Mouse (Mus musculus) heart, embryonic 10.5 days (tissue): ENCODE measurements around the gene G6pc. TPM values are rescaled to one million over a fixed set of nuclear protein-coding genes. Genes with fewer than 3 reads are reported as not detected.

Experiments used
- DNase-seq: peaks from one replicate; pipeline ENCODE4 v3.0.0-alpha.2; 2017; ENCODE audit warnings: low spot score
- H3K27ac ChIP-seq: fragments of 300-500 bp; sonication (generic); 2 replicates; pipeline ENCODE4 v1.5.1; 2016; ENCODE audit warnings: mild to moderate bottlenecking
- H3K27me3 ChIP-seq: fragments of 300-500 bp; sonication (generic); 2 replicates; pipeline ENCODE4 v1.6.1; 2016; ENCODE audit warnings: mild to moderate bottlenecking; ENCODE audit not compliant: poor library complexity, insufficient read depth, severe bottlenecking
- H3K36me3 ChIP-seq: fragments of 300-500 bp; sonication (generic); 2 replicates; pipeline ENCODE4 v1.6.1; 2016; ENCODE audit warnings: mild to moderate bottlenecking, moderate library complexity
- H3K4me1 ChIP-seq: fragments of 300-500 bp; sonication (generic); 2 replicates; pipeline ENCODE4 v1.6.1; 2016; ENCODE audit warnings: mild to moderate bottlenecking
- H3K4me3 ChIP-seq: fragments of 300-500 bp; sonication (generic); 2 replicates; pipeline ENCODE4 v1.5.1; 2016; ENCODE audit warnings: mild to moderate bottlenecking, moderate library complexity
- H3K9me3 ChIP-seq: fragments of 300-500 bp; sonication (generic); 2 replicates; pipeline ENCODE4 v1.6.1; 2016; ENCODE audit warnings: mild to moderate bottlenecking, moderate library complexity
- WGBS: fragments of 180-500 bp; shearing (Covaris S2); methylation state at CpG from one replicate; pipeline ENCODE4 v1.1.7; 2016; 5-methylcytosine and 5-hydroxymethylcytosine counted together
- microRNA-seq: library from miRNA; unstranded; fragments of <30 nt; microRNA quantifications from one replicate; pipeline ENCODE4, GENCODE M21; 2017
- polyA plus RNA-seq: library from polyadenylated mRNA; unstranded; fragments of >200 nt; fragmentation: Nextera tagmentation; extraction: Ambion mirVana; gene quantifications from 2 replicates; pipeline ENCODE4 v1.2.1, GENCODE M21; 2016

G6pc gene
- polyA plus RNA-seq, 1 experiment from 2014 or later = not detected

DNA sequence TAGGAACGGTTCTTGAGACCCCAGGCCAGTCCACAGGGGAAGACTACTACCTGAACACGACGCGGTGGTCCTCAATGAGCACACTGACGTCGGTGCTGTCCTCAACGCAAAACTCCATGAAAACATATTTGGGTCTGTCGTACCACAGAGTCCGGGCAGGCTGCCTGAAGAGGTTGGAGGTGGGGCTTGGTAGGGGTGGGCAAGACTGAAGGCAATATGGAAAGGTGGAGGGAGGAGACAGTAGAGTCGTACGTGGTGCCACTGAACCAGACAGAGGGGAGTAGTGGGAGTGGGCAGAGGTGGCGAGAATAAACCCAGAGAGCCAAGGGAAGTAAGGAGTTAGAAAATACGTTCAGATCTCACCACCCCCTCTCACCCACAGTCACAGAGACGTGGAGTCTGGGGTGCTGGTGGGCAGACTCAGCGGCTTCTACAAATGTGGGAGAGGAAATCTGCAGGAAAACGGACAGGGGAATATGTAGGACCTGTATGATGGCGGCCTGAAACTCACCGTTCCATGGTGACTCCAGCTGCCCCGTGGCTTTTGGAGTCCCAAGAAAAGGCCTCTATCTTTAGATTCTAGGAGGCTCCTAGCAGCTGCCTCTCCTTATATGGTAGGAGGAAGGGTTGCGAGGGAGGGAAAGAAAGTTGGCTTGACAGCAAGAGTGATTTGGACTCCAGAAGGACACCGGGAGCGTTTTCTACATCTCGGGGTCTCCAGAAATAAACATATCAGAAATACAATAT, 56.9 kb downstream of the G6pc start, which contains the start of gene Gm27029:
Gene Gm27029, minus strand, starts transcription at position 692 of the 747 bp plus-strand sequence.
- 4% methylated on average over 23 of the region's 23 CpGs for WGBS
- DNase-seq = peak; percentile 86

DNA sequence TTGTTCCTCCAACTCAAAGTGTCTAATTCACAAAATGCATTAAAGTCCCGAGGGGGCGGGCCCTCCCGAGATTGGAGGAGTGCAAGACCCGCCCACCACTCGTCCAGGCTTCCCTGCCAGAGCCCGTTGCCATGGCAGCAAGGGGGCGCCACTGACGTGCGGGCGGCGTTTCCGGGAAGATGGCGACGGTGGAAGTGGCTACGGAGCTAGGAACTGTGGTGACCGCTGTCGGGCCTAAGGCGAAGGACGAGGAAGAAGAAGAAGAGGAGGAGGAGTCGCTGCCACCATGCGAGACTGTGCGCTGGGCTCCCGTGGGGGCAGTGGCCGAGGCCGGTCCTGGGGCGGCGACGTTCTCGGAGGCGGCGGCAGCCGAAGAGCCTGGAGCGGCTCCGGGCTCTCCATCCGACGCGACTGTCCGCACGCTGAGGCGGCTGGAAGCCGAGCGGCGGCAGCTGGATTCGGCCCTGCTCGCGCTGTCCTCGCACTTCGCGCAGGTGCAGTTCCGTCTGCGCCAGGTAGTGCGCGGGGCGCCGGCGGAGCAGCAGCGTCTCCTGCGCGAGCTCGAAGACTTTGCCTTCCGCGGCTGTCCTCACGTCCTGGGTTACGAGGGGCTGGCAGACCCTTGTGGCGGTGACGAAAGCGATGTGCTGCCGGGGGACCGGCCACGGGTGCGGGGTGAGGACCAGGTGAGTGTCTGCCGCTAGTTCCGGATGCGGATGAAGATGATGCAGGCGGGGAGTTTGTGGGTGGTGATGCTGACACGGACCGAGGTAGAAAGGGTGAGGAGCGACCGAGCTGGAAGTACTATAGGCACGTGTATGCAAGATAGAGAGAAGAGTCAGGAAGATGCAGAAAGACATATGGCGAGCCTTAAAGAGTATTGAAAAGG, 57.8 kb downstream of the G6pc start, which contains the start of the genes Rundc1 and Ptges3l:
Gene Rundc1, plus strand, starts transcription at position 161 of the 889 bp plus-strand sequence.
Gene Ptges3l, minus strand, starts transcription at position 409 of the 889 bp plus-strand sequence.
- Histone ChIP-seq H3K36me3 (peaks cover 31% of the 10 kb centered on the region), H3K9me3 (no peaks in the 10 kb centered on the region), H3K27me3 (no peaks in the 10 kb centered on the region), H3K27ac (peak within 1 kb of the TSS; percentile 93), H3K4me1 (peaks cover 23% of the 10 kb centered on the region), H3K4me3 (peak within 1 kb of the TSS; percentile 96)
- DNase-seq = peak; percentile 98
- under 1% methylated on average over 81 of the region's 81 CpGs for WGBS

More for the DNA sequence above, 56.9 kb downstream of the G6pc start, which contains the start of gene Gm27029:
- H3K4me1 ChIP-seq = peaks cover 23% of the 10 kb centered on the region
- no peaks in the 10 kb centered on the region for H3K9me3 ChIP-seq
- no peaks in the 10 kb centered on the region for H3K27me3 ChIP-seq
- peak within 1 kb of the TSS; percentile 93 for H3K27ac ChIP-seq
- peak within 1 kb of the TSS; percentile 96 for H3K4me3 ChIP-seq
- peaks cover 30% of the 10 kb centered on the region for H3K36me3 ChIP-seq

DNA sequence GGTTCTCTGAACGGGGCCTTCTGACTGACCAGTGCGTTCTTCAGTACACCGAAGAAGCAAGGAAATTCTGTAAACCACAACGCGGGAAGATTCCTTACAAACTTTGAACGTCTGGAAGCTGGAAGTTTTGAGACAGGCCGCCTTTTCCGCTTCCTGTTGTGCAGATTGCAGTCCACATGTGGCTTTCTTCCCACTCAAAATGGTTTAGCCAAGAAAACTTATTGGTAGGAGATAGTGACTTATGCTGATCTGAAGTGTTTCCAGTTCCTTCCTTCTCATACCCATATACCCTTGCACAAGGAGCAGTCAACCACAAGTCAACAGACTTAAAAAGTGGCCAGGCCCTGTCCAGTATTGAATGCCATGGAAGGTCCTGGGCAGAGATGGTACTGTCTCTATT, 58.8 kb downstream of the G6pc start:
- 64% methylated on average over 8 of the region's 8 CpGs for WGBS
- peaks cover 33% of the 10 kb centered on the region for H3K36me3 ChIP-seq
- no peak overlapping the region for H3K27ac ChIP-seq
- no peak for DNase-seq
- no peaks in the 10 kb centered on the region for H3K9me3 ChIP-seq
- peaks cover 23% of the 10 kb centered on the region for H3K4me1 ChIP-seq
- peak overlapping the region; percentile 96 for H3K4me3 ChIP-seq
- no peaks in the 10 kb centered on the region for H3K27me3 ChIP-seq

Small RNA genes within 50 kb of the gene (microRNA-seq; reads per million reads assigned to microRNA genes)
- not detected for gene Gm25593
- gene Mir6929 = 2.8 reads per million, percentile 3 among the genes with 10 or more reads in this experiment

Other genes starting within 250 kb of the G6pc start
- 12.6 and 13.0 TPM in 2 replicates for gene Retreg3, start 247.7 kb upstream of the G6pc start, polyA plus RNA-seq
- gene Tubg1, start 247.6 kb upstream of the G6pc start, polyA plus RNA-seq = 103 and 110 TPM in 2 replicates
- 3.0 and 4.2 TPM in 2 replicates for gene Tubg2, start 211.7 kb upstream of the G6pc start, polyA plus RNA-seq
- gene Cntnap1, start 197.0 kb upstream of the G6pc start, polyA plus RNA-seq = 0.39 and 0.44 TPM in 2 replicates
- gene Plekhh3, start 196.2 kb upstream of the G6pc start, polyA plus RNA-seq = 5.6 and 6.4 TPM in 2 replicates
- 0.16 and 0.19 TPM in 2 replicates for gene Ccr10, start 192.1 kb upstream of the G6pc start, polyA plus RNA-seq
- 12.9 and 13.3 TPM in 2 replicates for gene Ezh1, start 141.1 kb upstream of the G6pc start, polyA plus RNA-seq
- 166 and 202 TPM in 2 replicates for gene Ramp2, start 121.5 kb upstream of the G6pc start, polyA plus RNA-seq
- gene Vps25, start 113.9 kb upstream of the G6pc start, polyA plus RNA-seq = 130 and 137 TPM in 2 replicates
- 13.9 and 14.8 TPM in 2 replicates for gene Wnk4, start 107.0 kb upstream of the G6pc start, polyA plus RNA-seq
- 0.79 and 1.6 TPM in 2 replicates for gene Cntd1, start 88.5 kb upstream of the G6pc start, polyA plus RNA-seq
- gene Coa3, start 88.4 kb upstream of the G6pc start, polyA plus RNA-seq = 189 and 198 TPM in 2 replicates
- 148 and 165 TPM in 2 replicates for gene Becn1, start 65.3 kb upstream of the G6pc start, polyA plus RNA-seq
- gene Psme3, start 51.3 kb upstream of the G6pc start, polyA plus RNA-seq = 151 and 177 TPM in 2 replicates
- 1.3 and 1.4 TPM in 2 replicates for gene Aoc2, start 42.5 kb upstream of the G6pc start, polyA plus RNA-seq
- 0.06 and 0.14 TPM in 2 replicates for gene Aoc3, start 37.0 kb upstream of the G6pc start, polyA plus RNA-seq
- 60.4 and 66.6 TPM in 2 replicates for gene Aarsd1, start 50.1 kb downstream of the G6pc start, polyA plus RNA-seq
- gene Gm27029, start 57.2 kb downstream of the G6pc start, polyA plus RNA-seq = 18.5 and 26.1 TPM in 2 replicates
- gene Rundc1, start 57.5 kb downstream of the G6pc start, polyA plus RNA-seq = 16.1 and 18.3 TPM in 2 replicates
- 57.6 and 95.1 TPM in 2 replicates for gene Ptges3l, start 57.8 kb downstream of the G6pc start, polyA plus RNA-seq
- 311 and 360 TPM in 2 replicates for gene Rpl27, start 74.7 kb downstream of the G6pc start, polyA plus RNA-seq
- gene Ifi35, start 80.8 kb downstream of the G6pc start, polyA plus RNA-seq = 9.4 and 9.8 TPM in 2 replicates
- 34.2 and 42.7 TPM in 2 replicates for gene Rnd2, start 97.4 kb downstream of the G6pc start, polyA plus RNA-seq
- 33.1 and 41.1 TPM in 2 replicates for gene Vat1, start 98.7 kb downstream of the G6pc start, polyA plus RNA-seq
- gene Brca1, start 184.4 kb downstream of the G6pc start, polyA plus RNA-seq = 13.4 and 14.9 TPM in 2 replicates
- gene Nbr1, start 184.6 kb downstream of the G6pc start, polyA plus RNA-seq = 54.1 and 64.6 TPM in 2 replicates
- 2.7 and 3.0 TPM in 2 replicates for gene Tmem106a, start 214.7 kb downstream of the G6pc start, polyA plus RNA-seq
- gene Gm11634, start 231.7 kb downstream of the G6pc start, polyA plus RNA-seq = not detected in 2 replicates